Mouse (Mus musculus): Measurements from ENCODE around the gene Sva. TPM values are rescaled to one million over a fixed set of nuclear protein-coding genes. Genes with fewer than 3 reads are reported as not detected.

Sva gene
- polyA plus RNA-seq (2016; fragmentation: Nextera tagmentation; extraction: Ambion mirVana) = not detected in 2 replicates

DNA sequence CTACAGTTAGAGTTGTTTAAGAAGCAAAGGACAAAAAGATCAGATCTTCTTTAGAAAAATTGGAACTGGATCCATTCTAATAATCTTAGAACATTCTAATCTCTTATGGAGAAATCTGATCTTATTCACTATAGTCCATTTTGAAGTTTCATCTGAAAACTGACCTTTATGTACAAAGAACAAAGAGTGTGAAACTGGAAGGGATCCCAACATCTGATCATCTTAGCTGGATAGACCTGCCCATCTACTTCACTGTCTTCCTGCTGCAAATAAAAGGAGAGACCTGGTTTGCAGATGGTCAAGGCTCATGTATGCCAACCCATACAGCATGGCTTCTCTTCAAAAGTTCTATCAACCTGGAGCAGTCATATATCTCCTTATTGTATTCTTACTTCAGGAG, at the start of gene Sva:
Gene Sva (plus strand): TSS at position 301 of the 400 bp plus-strand sequence.
- ATAC-seq (ENCODE audit: insufficient number of reproducible peaks, low FRiP score) = no peak
- H3K4me3 ChIP-seq = no peak within 1 kb of the TSS
- no peak within 1 kb of the TSS for H3K4me2 ChIP-seq
- no peaks in the 10 kb centered on the region for H3K36me3 ChIP-seq
- H3K9ac ChIP-seq = no peak within 1 kb of the TSS
- no peak within 1 kb of the TSS for H3K27ac ChIP-seq (ENCODE audit: poor library complexity, severe bottlenecking)
- H3K27me3 ChIP-seq (replicated peaks) = no peaks in the 10 kb centered on the region
- H3K9me3 ChIP-seq (replicated peaks) = no peaks in the 10 kb centered on the region
- H3K4me1 ChIP-seq (replicated peaks) = no peaks in the 10 kb centered on the region

Other genes with a start within 250 kb of the Sva start
- not detected in 2 replicates for gene Pip, start 190.9 kb upstream of the Sva start, polyA plus RNA-seq (2016; fragmentation: Nextera tagmentation; extraction: Ambion mirVana)
- not detected in 2 replicates for gene Sval2, start 185.4 kb upstream of the Sva start, polyA plus RNA-seq (2016; fragmentation: Nextera tagmentation; extraction: Ambion mirVana)
- gene Sval1, start 86.8 kb upstream of the Sva start, polyA plus RNA-seq (2016; fragmentation: Nextera tagmentation; extraction: Ambion mirVana) = not detected in 2 replicates
- not detected in 2 replicates for gene Sval3, start 70.3 kb upstream of the Sva start, polyA plus RNA-seq (2016; fragmentation: Nextera tagmentation; extraction: Ambion mirVana)
- gene Tas2r139, start 102.5 kb downstream of the Sva start, polyA plus RNA-seq (2016; fragmentation: Nextera tagmentation; extraction: Ambion mirVana) = not detected in 2 replicates
- not detected in 2 replicates for gene Tas2r144, start 176.9 kb downstream of the Sva start, polyA plus RNA-seq (2016; fragmentation: Nextera tagmentation; extraction: Ambion mirVana)
- gene Gstk1, start 207.5 kb downstream of the Sva start, polyA plus RNA-seq (2016; fragmentation: Nextera tagmentation; extraction: Ambion mirVana) = 9.9 and 10.9 TPM in 2 replicates
- gene Tmem139, start 223.6 kb downstream of the Sva start, polyA plus RNA-seq (2016; fragmentation: Nextera tagmentation; extraction: Ambion mirVana) = 0.19 and 0.27 TPM in 2 replicates
- gene Casp2, start 226.6 kb downstream of the Sva start, polyA plus RNA-seq (2016; fragmentation: Nextera tagmentation; extraction: Ambion mirVana) = 37.6 and 38.1 TPM in 2 replicates
- gene Clcn1, start 248.3 kb downstream of the Sva start, polyA plus RNA-seq (2016; fragmentation: Nextera tagmentation; extraction: Ambion mirVana) = 0.73 and 1.0 TPM in 2 replicates

Measured in heart, embryonic 12.5 days (tissue).